Mouse (Mus musculus): Measurements from ENCODE around the gene Saxo1.

Gene Saxo1

GRCm38 (mm10) chr4:86527162-86528136, 30.7 kb downstream of the Saxo1 start:
- in situ Hi-C loops (cut with MboI, MseI) = no loop called here

GRCm38 (mm10) chr4:86524483-86524882, 33.6 kb downstream of the Saxo1 start:
- in situ Hi-C loops (cut with MboI, MseI) = no loop called here

- in situ Hi-C loops (cut with MboI, MseI) = no loop called here
These were observed 34.4 kb downstream of the Saxo1 start for GRCm38 (mm10) chr4:86523771-86524170.

GRCm38 (mm10) chr4:86520695-86521094, 37.4 kb downstream of the Saxo1 start:
- in situ Hi-C loops (cut with MboI, MseI) = no loop called here

GRCm38 (mm10) chr4:86519953-86520352, 38.2 kb downstream of the Saxo1 start:
- in situ Hi-C loops (cut with MboI, MseI) = no loop called here

GRCm38 (mm10) chr4:86504656-86505055, 53.5 kb downstream of the Saxo1 start:
- in situ Hi-C loops (cut with MboI, MseI) = no loop called here

- in situ Hi-C loops (cut with MboI, MseI) = no loop called here
These were observed 58.6 kb downstream of the Saxo1 start for GRCm38 (mm10) chr4:86499561-86499960.

GRCm38 (mm10) chr4:86498754-86499153, 59.4 kb downstream of the Saxo1 start:
- in situ Hi-C loops (cut with MboI, MseI) = no loop called here

GRCm38 (mm10) chr4:86489128-86489527, 69.0 kb downstream of the Saxo1 start:
- in situ Hi-C loops (cut with MboI, MseI) = no loop called here

GRCm38 (mm10) chr4:86486901-86487300, 71.2 kb downstream of the Saxo1 start:
- in situ Hi-C loops (cut with MboI, MseI) = no loop called here

- in situ Hi-C loops (cut with MboI, MseI) = no loop called here
These were observed 71.6 kb downstream of the Saxo1 start for GRCm38 (mm10) chr4:86486491-86486890.

- in situ Hi-C loops (cut with MboI, MseI) = no loop called here
These were observed 73.1 kb downstream of the Saxo1 start for GRCm38 (mm10) chr4:86485052-86485451.

- in situ Hi-C loops (cut with MboI, MseI) = no loop called here
These were observed 74.4 kb downstream of the Saxo1 start for GRCm38 (mm10) chr4:86483686-86484085.

GRCm38 (mm10) chr4:86483013-86483615, 75.0 kb downstream of the Saxo1 start:
- in situ Hi-C loops (cut with MboI, MseI) = no loop called here

GRCm38 (mm10) chr4:86480891-86481290, 77.2 kb downstream of the Saxo1 start:
- in situ Hi-C loops (cut with MboI, MseI) = no loop called here

GRCm38 (mm10) chr4:86464808-86465207, 93.3 kb downstream of the Saxo1 start:
- in situ Hi-C loops (cut with MboI, MseI) = no loop called here

GRCm38 (mm10) chr4:86450468-86450867, 107.7 kb downstream of the Saxo1 start:
- in situ Hi-C loops (cut with MboI, MseI) = no loop called here

GRCm38 (mm10) chr4:86436336-86436735, 121.8 kb downstream of the Saxo1 start:
- in situ Hi-C loops (cut with MboI, MseI) = no loop called here

- in situ Hi-C loops (cut with MboI, MseI) = no loop called here
These were observed 122.5 kb downstream of the Saxo1 start for GRCm38 (mm10) chr4:86435631-86436030.

GRCm38 (mm10) chr4:86428091-86428745, 129.9 kb downstream of the Saxo1 start:
- in situ Hi-C loops (cut with MboI, MseI) = no loop called here

GRCm38 (mm10) chr4:86427312-86427711, 130.8 kb downstream of the Saxo1 start:
- in situ Hi-C loops (cut with MboI, MseI) = no loop called here

GRCm38 (mm10) chr4:86426549-86426948, 131.6 kb downstream of the Saxo1 start:
- in situ Hi-C loops (cut with MboI, MseI) = no loop called here

Data from regulatory T cell (primary cell).